Mouse (Mus musculus) liver, adult 2 months (tissue): ENCODE measurements around the gene Atp6ap1l. TPM values are rescaled to one million over a fixed set of nuclear protein-coding genes. Genes with fewer than 3 reads are reported as not detected.

ENCODE experiments used
- DNase-seq: peaks from one replicate; pipeline ENCODE4 v3.0.0-alpha.2; 2011; ENCODE audit warnings: low read depth, low spot score; ENCODE audit errors: extremely low read depth
- H3K27ac ChIP-seq: fragments of 200-500 bp; replicated peaks from 2 replicates; pipeline ENCODE4 v1.5.1; 2012; ENCODE audit warnings: low read depth, mild to moderate bottlenecking, control low read depth, inconsistent platforms, low read length; ENCODE audit not compliant: insufficient read depth
- H3K27me3 ChIP-seq: fragments of 200-500 bp; 2 replicates; pipeline ENCODE4 v1.6.1; 2012; ENCODE audit warnings: mild to moderate bottlenecking, moderate library complexity, low read length, inconsistent platforms; ENCODE audit not compliant: control insufficient read depth, insufficient read depth
- H3K36me3 ChIP-seq: fragments of 200-500 bp; 2 replicates; pipeline ENCODE4 v1.6.1; 2012; ENCODE audit warnings: low read length, inconsistent platforms; ENCODE audit not compliant: control insufficient read depth, insufficient read depth
- H3K4me1 ChIP-seq: fragments of 200-500 bp; 2 replicates; pipeline ENCODE4 v1.6.1; 2011; ENCODE audit warnings: low read length; ENCODE audit not compliant: control insufficient read depth, insufficient read depth
- H3K4me3 ChIP-seq: fragments of 200-500 bp; 2 replicates; pipeline ENCODE4 v1.5.1; 2011; ENCODE audit warnings: low read depth, mild to moderate bottlenecking, control low read depth, low read length, moderate library complexity; ENCODE audit not compliant: insufficient read depth
- H3K79me2 ChIP-seq: fragments of 200-500 bp; 2 replicates; pipeline ENCODE4 v1.6.1; 2012; ENCODE audit warnings: inconsistent platforms, mild to moderate bottlenecking, low read length, moderate library complexity; ENCODE audit not compliant: control insufficient read depth, insufficient read depth
- H3K9ac ChIP-seq: fragments of 200-500 bp; 2 replicates; pipeline ENCODE4 v1.6.1; 2012; ENCODE audit warnings: low read depth, mild to moderate bottlenecking, control low read depth, inconsistent platforms, low read length
- CTCF ChIP-seq: fragments of 200-500 bp; IDR thresholded peaks from 2 replicates; pipeline ENCODE4 v1.5.1; 2011; ENCODE audit warnings: low read depth, low read length, control low read depth
- POLR2A ChIP-seq: fragments of 200-500 bp; IDR thresholded peaks from 2 replicates; pipeline ENCODE4 v1.6.1; 2011; ENCODE audit warnings: low read length, control low read depth; ENCODE audit not compliant: insufficient read depth; ENCODE audit errors: extremely low read depth
- WGBS: fragments of 180-500 bp; shearing (Covaris S2); methylation state at CpG from one replicate; pipeline ENCODE4 v1.1.7; 2018; 5-methylcytosine and 5-hydroxymethylcytosine counted together
- polyA plus RNA-seq: library from polyadenylated mRNA; depleted of rRNA; stranded (reverse); fragments of >200 nt; gene quantifications from 2 replicates; pipeline ENCODE4 v1.2.3, GENCODE M21; 2012
- total RNA-seq: library from RNA; depleted of rRNA; stranded (reverse); fragments of >200 nt; gene quantifications from 2 replicates; pipeline ENCODE4 v1.2.3, GENCODE M21; 2014

Gene Atp6ap1l
- total and polyA plus RNA-seq, 2 experiments, result not detected

GRCm38 (mm10) chr13:90896821-90897220, 8.3 kb downstream of the Atp6ap1l start:
- Histone ChIP-seq H3K4me3 (no peak overlapping the region), H3K9ac (no peak overlapping the region), H3K27ac (no peak overlapping the region), H3K4me1 (peaks cover 2% of the 10 kb centered on the region; the same call in 1 of the 2 replicates), H3K79me2 (no peaks in the 10 kb centered on the region), H3K27me3 (no peaks in the 10 kb centered on the region), H3K36me3 (no peaks in the 10 kb centered on the region)
- 33% methylated on average over 12 of the region's 12 CpGs for WGBS
- TF ChIP-seq POLR2A (no peak), CTCF (no peak)
- peak; percentile 94 for DNase-seq

DNA sequence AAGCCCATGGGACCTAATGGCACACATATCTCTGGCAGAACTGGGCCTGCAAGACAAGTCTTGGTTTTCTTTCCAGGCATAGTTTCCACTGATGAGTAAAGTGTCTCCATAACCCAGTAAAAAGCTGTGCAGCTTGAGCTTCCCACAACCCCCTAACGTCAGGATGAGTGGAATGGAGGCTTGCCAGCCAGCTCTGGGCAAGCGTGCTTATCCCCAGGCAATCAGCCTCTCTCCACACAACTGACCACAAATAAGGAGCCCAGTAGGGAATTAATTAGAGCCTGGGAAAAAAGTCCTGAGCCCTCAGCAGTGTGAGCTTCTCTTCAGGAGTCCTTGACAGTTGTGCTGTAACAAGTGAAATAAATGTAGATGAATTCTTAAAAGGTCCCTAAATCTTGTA, 9.1 kb downstream of the Atp6ap1l start:
- H3K79me2 ChIP-seq, result no peaks in the 10 kb centered on the region
- no peak overlapping the region for H3K27ac ChIP-seq
- no peaks in the 10 kb centered on the region for H3K27me3 ChIP-seq
- TF ChIP-seq CTCF (no peak), POLR2A (no peak)
- peaks cover 2% of the 10 kb centered on the region; the same call in 1 of the 2 replicates for H3K4me1 ChIP-seq
- no peaks in the 10 kb centered on the region for H3K36me3 ChIP-seq
- H3K9ac ChIP-seq, result no peak overlapping the region
- DNase-seq, result no peak
- no peak overlapping the region for H3K4me3 ChIP-seq
- WGBS, result 81% methylated on average over 2 of the region's 2 CpGs

DNA sequence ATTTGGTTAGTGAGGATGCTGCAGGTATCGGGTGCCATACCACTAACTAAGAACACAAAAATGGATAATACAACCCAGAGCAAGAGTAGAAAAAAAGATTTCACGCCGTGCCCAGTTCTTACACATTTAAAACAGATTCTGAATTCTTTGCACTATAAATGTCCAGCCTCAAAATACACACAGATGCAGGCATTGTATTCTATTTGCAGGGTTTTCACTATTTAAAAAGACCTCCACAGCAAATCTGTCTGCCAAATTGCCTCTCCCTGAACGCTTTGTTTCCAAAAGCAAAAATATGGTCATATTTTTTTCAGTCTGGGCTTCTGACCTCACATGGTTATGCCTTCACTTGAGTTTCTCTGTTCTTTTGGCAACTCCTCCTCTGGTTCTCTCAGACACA, 10.3 kb downstream of the Atp6ap1l start:
- Histone ChIP-seq H3K4me1 (peaks cover 2% of the 10 kb centered on the region; the same call in 1 of the 2 replicates), H3K27me3 (no peaks in the 10 kb centered on the region), H3K9ac (no peak overlapping the region), H3K36me3 (no peaks in the 10 kb centered on the region), H3K27ac (no peak overlapping the region), H3K79me2 (no peaks in the 10 kb centered on the region), H3K4me3 (no peak overlapping the region)
- TF ChIP-seq POLR2A, result no peak
- TF ChIP-seq CTCF, result no peak
- WGBS, result 93% methylated on average over 4 of the region's 4 CpGs
- no peak for DNase-seq

DNA sequence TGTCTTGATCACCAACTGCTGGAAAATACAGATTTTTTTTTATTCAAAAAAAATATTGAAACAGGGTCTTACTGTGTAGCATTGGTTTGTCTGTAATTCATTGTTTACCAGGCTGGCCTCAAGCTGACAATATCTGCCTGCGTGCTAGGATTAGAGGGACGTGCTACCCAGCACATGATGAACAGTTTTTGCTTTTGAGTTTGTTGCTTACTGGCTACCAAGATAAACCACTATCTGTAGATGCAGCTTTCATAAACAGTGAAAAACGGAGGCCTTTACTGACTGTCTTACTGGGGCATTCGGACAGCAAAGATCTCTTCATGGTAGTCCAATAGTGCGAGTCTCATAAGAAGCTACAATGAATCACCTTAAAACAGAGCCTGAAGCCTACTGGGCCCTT, 15.0 kb downstream of the Atp6ap1l start:
- DNase-seq, result no peak
- H3K4me3 ChIP-seq, result no peak overlapping the region
- no peak overlapping the region for H3K9ac ChIP-seq
- H3K27ac ChIP-seq, result no peak overlapping the region
- TF ChIP-seq CTCF, result no peak
- no peak for TF ChIP-seq POLR2A
- H3K79me2 ChIP-seq, result no peaks in the 10 kb centered on the region
- H3K36me3 ChIP-seq, result no peaks in the 10 kb centered on the region
- H3K27me3 ChIP-seq, result no peaks in the 10 kb centered on the region
- no peaks in the 10 kb centered on the region for H3K4me1 ChIP-seq
- 86% methylated on average over 5 of the region's 5 CpGs for WGBS

DNA sequence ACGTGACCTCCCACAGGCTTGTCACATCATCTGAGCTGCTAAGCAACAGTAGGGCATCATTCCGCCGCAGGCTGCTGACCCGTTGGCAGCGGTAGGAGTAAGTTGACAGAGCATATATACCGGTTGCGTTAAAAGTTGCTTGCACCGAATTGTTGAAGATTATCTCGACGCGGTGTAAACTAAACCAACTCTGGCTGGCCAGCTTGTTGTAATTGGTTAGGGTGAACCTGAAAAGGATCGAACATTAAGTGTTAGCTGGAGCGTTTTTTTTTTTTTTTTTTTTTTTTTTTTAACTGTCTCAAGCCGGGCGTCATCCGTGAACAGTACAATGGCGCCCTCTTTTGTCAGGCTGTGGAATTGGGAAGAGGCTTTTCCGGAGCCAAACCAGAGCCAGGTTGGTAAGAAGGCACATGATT, 18.6 kb downstream of the Atp6ap1l start:
- peak; percentile 73 for DNase-seq
- Histone ChIP-seq H3K27me3 (0 out of 2 replicates have a peak, but pooled peaks cover 2% of the 10 kb centered on the region), H3K4me1 (no peaks in the 10 kb centered on the region), H3K4me3 (peak overlapping the region; percentile 22; the same call in 1 of the 2 replicates), H3K79me2 (no peaks in the 10 kb centered on the region), H3K27ac (no peak overlapping the region), H3K36me3 (no peaks in the 10 kb centered on the region), H3K9ac (no peak overlapping the region)
- under 1% methylated on average over 18 of the region's 18 CpGs for WGBS
- TF ChIP-seq CTCF, result peak; percentile 69
- no peak for TF ChIP-seq POLR2A

GRCm38 (mm10) chr13:90885856-90886532, 19.2 kb downstream of the Atp6ap1l start:
- Histone ChIP-seq H3K36me3 (no peaks in the 10 kb centered on the region), H3K79me2 (no peaks in the 10 kb centered on the region), H3K27me3 (0 out of 2 replicates have a peak, but pooled peaks cover 2% of the 10 kb centered on the region), H3K4me3 (no peak overlapping the region), H3K4me1 (no peaks in the 10 kb centered on the region), H3K9ac (no peak overlapping the region), H3K27ac (no peak overlapping the region)
- no peak for TF ChIP-seq POLR2A
- no peak for TF ChIP-seq CTCF
- 42% methylated on average over 13 of the region's 13 CpGs for WGBS
- DNase-seq, result no peak
